Mouse (Mus musculus) small intestine, adult 2 months (tissue): ENCODE results near the gene Rarg. TPM values are rescaled to one million over a fixed set of nuclear protein-coding genes. Genes with fewer than 3 reads are reported as not detected.
A peak's percentile ranks its signal among the peaks of the same experiment; 100 is the strongest.

Experiments used
- H3K27ac ChIP-seq: fragments of 200-500 bp; 2 replicates; pipeline ENCODE4 v1.5.1; 2012; ENCODE audit warnings: low read depth, low read length, control low read depth, inconsistent platforms; ENCODE audit not compliant: insufficient read depth
- H3K27me3 ChIP-seq: fragments of 200-500 bp; 2 replicates; pipeline ENCODE4 v1.6.1; 2012; ENCODE audit warnings: mild to moderate bottlenecking, moderate library complexity, low read length, inconsistent platforms; ENCODE audit not compliant: control insufficient read depth, insufficient read depth
- H3K36me3 ChIP-seq: fragments of 200-500 bp; 2 replicates; pipeline ENCODE4 v1.6.1; 2012; ENCODE audit warnings: mild to moderate bottlenecking, low read length, control low read depth, inconsistent platforms; ENCODE audit not compliant: control insufficient read depth, insufficient read depth
- H3K4me1 ChIP-seq: fragments of 200-500 bp; 2 replicates; pipeline ENCODE4 v1.6.1; 2012; ENCODE audit warnings: low read length, inconsistent platforms, mixed read lengths; ENCODE audit not compliant: control insufficient read depth, insufficient read depth, insufficient read length
- H3K4me3 ChIP-seq: fragments of 200-500 bp; 2 replicates; pipeline ENCODE4 v1.5.1; 2012; ENCODE audit warnings: low read depth, mild to moderate bottlenecking, control low read depth, inconsistent platforms, low read length, moderate library complexity
- CTCF ChIP-seq: fragments of 200-500 bp; IDR thresholded peaks from 2 replicates; pipeline ENCODE4 v1.5.1; 2012; ENCODE audit warnings: low read depth, mild to moderate bottlenecking, control low read depth, inconsistent platforms, low read length, moderate library complexity, mixed read lengths; ENCODE audit not compliant: insufficient replicate concordance, insufficient read length; ENCODE audit errors: extremely low read depth
- POLR2A ChIP-seq: fragments of 200-500 bp; IDR thresholded peaks from 2 replicates; pipeline ENCODE4 v1.6.1; 2012; ENCODE audit warnings: low read depth, mild to moderate bottlenecking, control low read depth, inconsistent platforms, low read length, moderate library complexity
- WGBS: fragments of 180-500 bp; shearing (Covaris S2); methylation state at CpG from one replicate; pipeline ENCODE4 v1.1.7; 2018; 5-methylcytosine and 5-hydroxymethylcytosine counted together
- polyA plus RNA-seq: library from polyadenylated mRNA; depleted of rRNA; stranded (reverse); fragments of >200 nt; gene quantifications from 2 replicates; pipeline ENCODE4 v1.2.3, GENCODE M21; 2012; rRNA removed

The Rarg gene
- 5.9 and 6.7 TPM in 2 replicates for polyA plus RNA-seq

GRCm38 (mm10) chr15:102257202-102258075 lies at the start of gene Rarg:
Rarg (minus strand) TSS chr15:102257517.
- Histone ChIP-seq H3K4me3 (peak within 1 kb of the TSS; percentile 70), H3K27me3 (peaks cover 14% of the 10 kb centered on the region), H3K4me1 (peaks cover 3% of the 10 kb centered on the region), H3K36me3 (no peaks in the 10 kb centered on the region), H3K27ac (peak within 1 kb of the TSS; percentile 39)
- TF ChIP-seq POLR2A (no peak), CTCF (no peak)
- WGBS = 2% methylated on average over 44 of the region's 46 CpGs

GRCm38 (mm10) chr15:102302542-102302941 lies 45.2 kb upstream of the Rarg start:
- Histone ChIP-seq H3K4me3 (no peak overlapping the region), H3K27me3 (no peaks in the 10 kb centered on the region), H3K27ac (no peak overlapping the region), H3K4me1 (no peaks in the 10 kb centered on the region), H3K36me3 (peaks cover 3% of the 10 kb centered on the region; the same call in 1 of the 2 replicates)
- TF ChIP-seq POLR2A = no peak
- 86% methylated on average over 6 of the region's 6 CpGs for WGBS

DNA sequence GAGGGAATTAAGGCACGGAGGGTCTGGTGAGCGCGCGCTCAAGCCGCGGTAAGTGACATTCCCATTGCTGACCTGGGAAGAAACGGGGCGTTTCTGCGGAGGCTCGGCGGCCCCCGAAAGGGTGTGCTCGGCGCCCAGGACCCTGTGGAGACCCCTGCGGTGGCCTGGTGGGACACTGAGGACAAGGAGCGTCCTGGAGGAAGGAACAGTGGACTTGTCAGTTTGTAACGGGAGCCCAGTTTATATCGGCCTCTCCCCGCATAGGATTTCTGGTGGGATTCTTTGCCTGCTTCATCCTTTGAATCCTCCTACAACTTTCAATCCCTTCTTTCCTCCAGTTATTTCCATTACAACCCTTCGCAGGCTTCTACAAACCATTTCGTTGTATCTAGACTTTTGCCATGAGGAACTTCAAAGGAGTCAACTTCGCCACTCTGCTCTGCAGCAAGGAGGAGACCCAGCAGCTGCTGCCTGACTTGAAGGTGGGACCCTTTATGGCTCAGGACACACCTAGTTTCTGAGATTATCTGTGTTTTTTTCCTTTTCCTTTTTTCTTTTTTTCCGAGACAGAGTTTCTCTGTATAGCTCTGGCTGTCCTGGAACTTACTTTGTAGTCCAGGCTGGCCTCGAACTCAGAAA lies 39.2 kb upstream of the Rarg start:
- Histone ChIP-seq H3K27ac (no peak overlapping the region), H3K4me3 (peak overlapping the region; percentile 77), H3K4me1 (no peaks in the 10 kb centered on the region), H3K27me3 (no peaks in the 10 kb centered on the region), H3K36me3 (no peaks in the 10 kb centered on the region; the same call in 1 of the 2 replicates)
- TF ChIP-seq CTCF (no peak), POLR2A (no peak)
- 4% methylated on average over 24 of the region's 24 CpGs for WGBS

DNA sequence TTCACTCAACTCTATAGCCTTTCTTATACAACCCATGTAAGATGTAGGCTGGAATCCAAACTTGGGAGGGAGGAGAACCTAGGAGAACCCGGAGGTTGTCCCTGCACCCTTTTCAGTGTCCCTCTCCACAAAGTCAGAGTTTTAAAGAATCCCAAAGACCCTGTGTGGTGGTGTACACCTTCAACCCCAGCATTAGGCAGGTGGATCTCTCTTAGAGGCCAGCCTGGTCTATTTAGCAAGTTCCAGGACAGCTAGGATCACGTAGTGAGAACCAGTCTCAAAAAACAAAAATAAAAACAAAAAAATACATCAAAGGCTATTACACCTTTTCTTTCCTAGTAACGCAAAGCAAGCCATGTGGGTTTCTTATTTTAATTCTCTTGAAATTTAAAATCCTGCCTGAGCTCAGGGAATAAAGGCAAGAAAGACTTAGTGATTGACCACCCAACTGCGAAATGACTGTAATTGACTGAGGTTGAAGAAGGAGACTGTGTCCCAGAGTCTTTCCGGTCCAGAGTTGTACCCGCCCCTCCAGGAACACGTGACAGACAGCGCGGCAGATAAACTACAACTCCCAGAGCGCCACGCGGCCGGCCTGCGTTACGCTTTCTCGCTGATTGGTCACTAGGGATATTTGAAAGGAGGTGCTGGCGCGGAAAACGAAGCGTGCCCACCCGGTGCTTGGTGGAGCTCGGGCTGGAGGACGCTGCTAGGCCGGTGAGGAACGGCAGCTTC lies 38.5 kb upstream of the Rarg start, which contains the start of gene Espl1:
Espl1 (plus strand) TSS at position 634 of the 735 bp plus-strand sequence.
- Histone ChIP-seq H3K27ac (no peak within 1 kb of the TSS), H3K4me1 (no peaks in the 10 kb centered on the region), H3K4me3 (peak within 1 kb of the TSS; percentile 77), H3K27me3 (no peaks in the 10 kb centered on the region), H3K36me3 (no peaks in the 10 kb centered on the region; the same call in 1 of the 2 replicates)
- 5% methylated on average over 25 of the region's 25 CpGs for WGBS
- TF ChIP-seq CTCF (no peak), POLR2A (peak; percentile 24; the same call in 1 of the 2 replicates)

GRCm38 (mm10) chr15:102287395-102287794 lies 30.1 kb upstream of the Rarg start:
- no peaks in the 10 kb centered on the region for H3K4me1 ChIP-seq
- H3K27me3 ChIP-seq = no peaks in the 10 kb centered on the region
- H3K4me3 ChIP-seq = no peak overlapping the region
- no peak overlapping the region for H3K27ac ChIP-seq
- no peak for TF ChIP-seq POLR2A
- no peak for TF ChIP-seq CTCF
- H3K36me3 ChIP-seq = no peaks in the 10 kb centered on the region

- H3K4me3 ChIP-seq = no peak overlapping the region
- WGBS = 63% methylated on average over 3 of the region's 3 CpGs
- TF ChIP-seq CTCF (no peak), POLR2A (no peak)
- H3K27ac ChIP-seq = no peak overlapping the region
- peaks cover 5% of the 10 kb centered on the region for H3K36me3 ChIP-seq
- peaks cover 13% of the 10 kb centered on the region for H3K4me1 ChIP-seq
- H3K27me3 ChIP-seq = no peaks in the 10 kb centered on the region
Measured at GRCm38 (mm10) chr15:102283648-102284047, 26.3 kb upstream of the Rarg start.
